Mouse (Mus musculus) MEL (cell line): Measurements from ENCODE around the gene Romo1. TPM values are rescaled to one million over a fixed set of nuclear protein-coding genes. Genes with fewer than 3 reads are reported as not detected.

Experiments used
- DNase-seq: peaks from one replicate; pipeline ENCODE4 v3.0.0; 2011; ENCODE audit warnings: low read depth, low spot score
- H3K27ac ChIP-seq: 2 replicates; pipeline ENCODE4 v1.5.1; 2012; ENCODE audit warnings: low read depth, mild to moderate bottlenecking, control low read depth, low read length, moderate library complexity; ENCODE audit not compliant: control insufficient read depth
- H3K27me3 ChIP-seq, 2 experiments: fragments of 150-350 bp in 1 of 2; sonication (generic) in 1 of 2; 2 replicates each; pipeline ENCODE4 v1.6.1; 2012; ENCODE audit warnings: low read length in 2 of 2, mild to moderate bottlenecking in 2 of 2, improper control_type of control experiment in 1 of 2, moderate library complexity in 1 of 2; ENCODE audit not compliant: insufficient read depth in 2 of 2, control insufficient read depth in 1 of 2
- H3K36me3 ChIP-seq, 2 experiments: 2 replicates each; pipeline ENCODE4 v1.6.1; 2012 to 2014; ENCODE audit warnings: low read length in 2 of 2, improper control_type of control experiment in 1 of 2, inconsistent platforms in 1 of 2, mild to moderate bottlenecking in 1 of 2; ENCODE audit not compliant: insufficient read depth in 2 of 2, control insufficient read depth in 1 of 2
- H3K4me1 ChIP-seq, 2 experiments: fragments of 150-350 bp in 1 of 2; sonication (generic) in 1 of 2; 2 replicates each; pipeline ENCODE4 v1.6.1; 2012; ENCODE audit warnings: low read length in 2 of 2, improper control_type of control experiment in 1 of 2, mild to moderate bottlenecking in 1 of 2; ENCODE audit not compliant: insufficient read depth in 2 of 2, control insufficient read depth in 1 of 2
- H3K4me3 ChIP-seq, 2 experiments: fragments of 150-350 bp in 1 of 2; sonication (generic) in 1 of 2; 2 replicates each; pipeline ENCODE4 v1.5.1; 2012; ENCODE audit warnings: low read depth in 2 of 2, low read length in 2 of 2, mild to moderate bottlenecking in 2 of 2, moderate library complexity in 2 of 2, control low read depth in 1 of 2, improper control_type of control experiment in 1 of 2; ENCODE audit not compliant: control insufficient read depth in 1 of 2, insufficient read depth in 1 of 2
- H3K79me2 ChIP-seq: 2 replicates; pipeline ENCODE4 v1.6.1; 2012; ENCODE audit warnings: mild to moderate bottlenecking, low read length, moderate library complexity; ENCODE audit not compliant: control insufficient read depth, poor library complexity, insufficient read depth
- H3K9ac ChIP-seq: 2 replicates; pipeline ENCODE4 v1.6.1; 2012; ENCODE audit warnings: low read depth, mild to moderate bottlenecking, control low read depth, low read length, moderate library complexity; ENCODE audit not compliant: control insufficient read depth, poor library complexity, severe bottlenecking
- H3K9me3 ChIP-seq: fragments of 150-350 bp; sonication (generic); replicated peaks from 2 replicates; pipeline ENCODE4 v1.6.1; 2012; ENCODE audit warnings: mild to moderate bottlenecking, low read length, improper control_type of control experiment, moderate library complexity; ENCODE audit not compliant: insufficient read depth
- BHLHE40 ChIP-seq: IDR thresholded peaks from 2 replicates; pipeline ENCODE4 v1.6.1; 2012; ENCODE audit warnings: low read depth, mild to moderate bottlenecking, inconsistent platforms, low read length, improper control_type of control experiment, borderline replicate concordance
- CHD1 ChIP-seq: IDR thresholded peaks from 2 replicates; pipeline ENCODE4 v1.6.1; 2012; ENCODE audit warnings: low read depth, mild to moderate bottlenecking, inconsistent platforms, low read length, improper control_type of control experiment
- CHD2 ChIP-seq: IDR thresholded peaks from 2 replicates; pipeline ENCODE4 v1.6.1; 2011; ENCODE audit warnings: low read length, improper control_type of control experiment
- CTCF ChIP-seq, 3 experiments: IDR thresholded peaks in 2 of 3; conservative IDR thresholded peaks in 1 of 3; 2 replicates each; pipeline ENCODE4 v1.5.1; 2011 to 2012; ENCODE audit warnings: low read length in 3 of 3, low read depth in 2 of 3, mild to moderate bottlenecking in 2 of 3, improper control_type of control experiment in 1 of 3, inconsistent platforms in 1 of 3, mixed read lengths in 1 of 3, moderate library complexity in 1 of 3; ENCODE audit not compliant: control insufficient read depth in 1 of 3, insufficient read depth in 1 of 3, poor library complexity in 1 of 3, severe bottlenecking in 1 of 3
- E2F4 ChIP-seq: IDR thresholded peaks from 2 replicates; pipeline ENCODE4 v1.6.1; 2011; ENCODE audit warnings: low read depth, low read length, improper control_type of control experiment, borderline replicate concordance
- ELF1 ChIP-seq: IDR thresholded peaks from 2 replicates; pipeline ENCODE4 v1.6.1; 2014; ENCODE audit warnings: low read depth, mild to moderate bottlenecking, inconsistent platforms, low read length, improper control_type of control experiment, moderate library complexity
- EP300 ChIP-seq, 2 experiments: IDR thresholded peaks; 2 replicates each; pipeline ENCODE4 v1.6.1; 2011; ENCODE audit warnings: improper control_type of control experiment in 2 of 2, low read length in 2 of 2, low read depth in 1 of 2, mild to moderate bottlenecking in 1 of 2
- ETS1 ChIP-seq: IDR thresholded peaks from 2 replicates; pipeline ENCODE4 v1.6.1; 2012; ENCODE audit warnings: low read depth, mild to moderate bottlenecking, inconsistent platforms, low read length, improper control_type of control experiment, moderate library complexity
- GABPA ChIP-seq: IDR thresholded peaks from 2 replicates; pipeline ENCODE4 v1.6.1; 2012; ENCODE audit warnings: low read depth, mild to moderate bottlenecking, inconsistent platforms, low read length, improper control_type of control experiment, moderate library complexity
- GATA1 ChIP-seq: IDR thresholded peaks from 2 replicates; pipeline ENCODE4 v1.6.1; 2011; ENCODE audit warnings: low read depth, low read length, improper control_type of control experiment
- HCFC1 ChIP-seq: IDR thresholded peaks from 2 replicates; pipeline ENCODE4 v1.6.1; 2012; ENCODE audit warnings: low read depth, mild to moderate bottlenecking, inconsistent platforms, low read length, improper control_type of control experiment, moderate library complexity
- JUND ChIP-seq: IDR thresholded peaks from 2 replicates; pipeline ENCODE4 v1.6.1; 2011; ENCODE audit warnings: low read depth, mild to moderate bottlenecking, improper control_type of control experiment, low read length
- KAT2A ChIP-seq: conservative IDR thresholded peaks from 2 replicates; pipeline ENCODE4 v1.6.1; 2012; ENCODE audit warnings: low read depth, low read length, improper control_type of control experiment, inconsistent platforms
- MAFK ChIP-seq: IDR thresholded peaks from 2 replicates; pipeline ENCODE4 v1.6.1; 2011; ENCODE audit warnings: low read depth, mild to moderate bottlenecking, low read length, improper control_type of control experiment, borderline replicate concordance
- MAX ChIP-seq: IDR thresholded peaks from 2 replicates; pipeline ENCODE4 v1.6.1; 2011; ENCODE audit warnings: low read length, improper control_type of control experiment
- MAZ ChIP-seq: IDR thresholded peaks from 2 replicates; pipeline ENCODE4 v1.6.1; 2012; ENCODE audit warnings: low read depth, mild to moderate bottlenecking, inconsistent platforms, low read length, improper control_type of control experiment
- MEF2A ChIP-seq: IDR thresholded peaks from 2 replicates; pipeline ENCODE4 v1.6.1; 2014; ENCODE audit warnings: low read depth, mild to moderate bottlenecking, inconsistent platforms, low read length, improper control_type of control experiment; ENCODE audit not compliant: poor library complexity, insufficient replicate concordance, severe bottlenecking; ENCODE audit errors: extremely low read depth
- MXI1 ChIP-seq: IDR thresholded peaks from 2 replicates; pipeline ENCODE4 v1.6.1; 2011; ENCODE audit warnings: mild to moderate bottlenecking, low read depth, low read length, improper control_type of control experiment
- MYB ChIP-seq: IDR thresholded peaks from 2 replicates; pipeline ENCODE4 v1.6.1; 2011; ENCODE audit warnings: mild to moderate bottlenecking, low read depth, low read length, improper control_type of control experiment
- MYC ChIP-seq: IDR thresholded peaks from 2 replicates; pipeline ENCODE4 v1.6.1; 2011; ENCODE audit warnings: low read depth, mild to moderate bottlenecking, low read length, improper control_type of control experiment, moderate library complexity
- NELFE ChIP-seq: IDR thresholded peaks from 2 replicates; pipeline ENCODE4 v1.6.1; 2011; ENCODE audit warnings: low read depth, low read length, improper control_type of control experiment
- NRF1 ChIP-seq: IDR thresholded peaks from 2 replicates; pipeline ENCODE4 v1.6.1; 2014; ENCODE audit warnings: low read depth, mild to moderate bottlenecking, inconsistent platforms, low read length, improper control_type of control experiment, moderate library complexity; ENCODE audit not compliant: poor library complexity, insufficient read depth, severe bottlenecking
- POLR2A ChIP-seq, 2 experiments: IDR thresholded peaks; 2 replicates each; pipeline ENCODE4 v1.6.1; 2011 to 2012; ENCODE audit warnings: low read length in 2 of 2, mild to moderate bottlenecking in 2 of 2, control low read depth in 1 of 2, improper control_type of control experiment in 1 of 2, low read depth in 1 of 2, moderate library complexity in 1 of 2; ENCODE audit not compliant: control insufficient read depth in 1 of 2, insufficient read depth in 1 of 2, poor library complexity in 1 of 2
- POLR2AphosphoS2 ChIP-seq: IDR thresholded peaks from 2 replicates; pipeline ENCODE4 v1.6.1; 2011; ENCODE audit warnings: low read length, improper control_type of control experiment
- POLR2AphosphoS5 ChIP-seq: IDR thresholded peaks from 2 replicates; pipeline ENCODE4 v1.6.1; 2012; ENCODE audit warnings: low read depth, borderline replicate concordance, mild to moderate bottlenecking, inconsistent platforms, low read length, moderate library complexity, mixed read lengths
- RCOR1 ChIP-seq: IDR thresholded peaks from 2 replicates; pipeline ENCODE4 v1.6.1; 2012; ENCODE audit warnings: low read depth, mild to moderate bottlenecking, inconsistent platforms, low read length, improper control_type of control experiment
- SIN3A ChIP-seq: IDR thresholded peaks from 2 replicates; pipeline ENCODE4 v1.6.1; 2012; ENCODE audit warnings: low read length, improper control_type of control experiment, inconsistent platforms
- SMC3 ChIP-seq: IDR thresholded peaks from 2 replicates; pipeline ENCODE4 v1.6.1; 2011; ENCODE audit warnings: low read depth, low read length, improper control_type of control experiment
- TAL1 ChIP-seq: IDR thresholded peaks from 2 replicates; pipeline ENCODE4 v1.6.1; 2012; ENCODE audit warnings: mild to moderate bottlenecking, inconsistent platforms, low read length, moderate library complexity, mixed read lengths
- TBP ChIP-seq: IDR thresholded peaks from 2 replicates; pipeline ENCODE4 v1.8.0; 2011; ENCODE audit warnings: low read depth, low read length, improper control_type of control experiment
- TCF12 ChIP-seq: IDR thresholded peaks from 2 replicates; pipeline ENCODE4 v1.6.1; 2014; ENCODE audit warnings: low read depth, mild to moderate bottlenecking, inconsistent platforms, low read length, improper control_type of control experiment, moderate library complexity
- UBTF ChIP-seq: IDR thresholded peaks from 2 replicates; pipeline ENCODE4 v1.6.1; 2012; ENCODE audit warnings: low read depth, mild to moderate bottlenecking, inconsistent platforms, low read length, improper control_type of control experiment, moderate library complexity, borderline replicate concordance; ENCODE audit not compliant: insufficient read depth
- USF1 ChIP-seq: IDR thresholded peaks from 2 replicates; pipeline ENCODE4 v1.6.1; 2014; ENCODE audit warnings: low read depth, mild to moderate bottlenecking, inconsistent platforms, low read length, improper control_type of control experiment, moderate library complexity
- USF2 ChIP-seq, 2 experiments: IDR thresholded peaks; 2 replicates each; pipeline ENCODE4 v1.6.1; 2011 to 2012; ENCODE audit warnings: improper control_type of control experiment in 2 of 2, low read length in 2 of 2, borderline replicate concordance in 1 of 2, inconsistent platforms in 1 of 2, low read depth in 1 of 2, mild to moderate bottlenecking in 1 of 2; ENCODE audit not compliant: insufficient read depth in 1 of 2
- ZKSCAN1 ChIP-seq: IDR thresholded peaks from 2 replicates; pipeline ENCODE4 v1.6.1; 2012; ENCODE audit warnings: low read depth, mild to moderate bottlenecking, inconsistent platforms, low read length, improper control_type of control experiment, moderate library complexity
- ZMIZ1 ChIP-seq: IDR thresholded peaks from 2 replicates; pipeline ENCODE4 v1.6.1; 2012; ENCODE audit warnings: low read depth, mild to moderate bottlenecking, inconsistent platforms, low read length, improper control_type of control experiment, moderate library complexity
- polyA plus RNA-seq, 2 experiments: library from polyadenylated mRNA; stranded (reverse) in 1 of 2; unstranded in 1 of 2; fragments of >175 nt in 1 of 2; fragments of >200 nt in 1 of 2; gene quantifications; 2 replicates each; pipeline versions ENCODE4 v1.2.1 to v1.2.4; 2012; ENCODE audit warnings: low replicate concordance in 2 of 2, low read depth in 1 of 2; ENCODE audit not compliant: insufficient read length in 2 of 2, insufficient read depth in 1 of 2, missing spikeins in 1 of 2
- total RNA-seq: library from RNA; depleted of rRNA; stranded (reverse); fragments of 300-350 nt; gene quantifications from 2 replicates; pipeline ENCODE4 v1.2.3, GENCODE M21; 2012

The Romo1 gene
- total and polyA plus RNA-seq, 3 experiments = 392 to 554 TPM; not detected in 1

DNA sequence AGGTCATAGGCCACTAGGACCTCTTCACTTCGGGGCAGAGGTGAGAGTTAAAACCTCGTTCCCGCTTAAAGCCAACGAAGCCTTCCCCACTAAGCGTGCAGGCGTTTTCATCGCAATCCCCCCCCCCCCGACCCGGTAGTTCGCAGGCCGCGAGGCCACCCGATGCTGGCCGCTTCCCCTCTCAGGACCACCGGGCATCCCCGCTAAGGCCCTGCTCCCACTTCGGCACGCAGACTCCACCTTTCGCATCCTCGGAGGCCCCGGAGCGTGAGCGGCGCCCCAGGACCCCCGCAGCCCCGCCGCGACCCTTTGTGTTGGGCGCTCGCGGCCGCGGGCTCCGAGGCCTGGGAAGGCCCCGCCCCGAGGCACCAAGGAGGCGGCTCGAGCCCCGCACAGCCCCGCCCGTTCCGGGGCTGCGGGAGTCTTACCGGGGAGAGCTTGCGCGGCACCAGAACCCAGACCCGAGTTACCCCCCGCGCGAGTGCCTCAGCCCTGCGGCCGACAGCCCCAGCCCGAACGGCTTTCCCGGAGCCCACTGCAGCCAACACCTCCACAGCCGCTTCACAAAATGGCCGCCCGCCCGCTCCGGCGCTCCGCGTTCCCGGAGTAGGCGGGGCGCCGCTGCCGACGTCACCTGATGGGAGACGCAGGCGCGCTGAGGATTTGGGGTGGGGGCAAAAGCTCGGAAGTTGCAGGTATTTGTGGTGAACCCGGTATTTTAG, 32.3 kb upstream of the Romo1 start, which contains the start of the genes Cpne1 and Rbm12:
Gene Cpne1 (minus strand): TSS at position 608 of the 722 bp plus-strand sequence.
Gene Rbm12 (minus strand): TSS at position 621 of the 722 bp plus-strand sequence.
- TF ChIP-seq MAFK = no peak
- TF ChIP-seq MEF2A = no peak
- TF ChIP-seq NELFE = peak; percentile 97
- no peak for TF ChIP-seq MXI1
- no peak for TF ChIP-seq RCOR1
- TF ChIP-seq GABPA = no peak
- TF ChIP-seq CHD2 = no peak
- TF ChIP-seq UBTF = peak; percentile 84; the same call in 1 of the 2 replicates
- no peak for TF ChIP-seq MYB
- no peak for TF ChIP-seq ZKSCAN1
- peak; percentile 65; the same call in 1 of the 2 replicates for TF ChIP-seq ELF1
- TF ChIP-seq JUND = no peak
- TF ChIP-seq CHD1 = no peak
- no peak for TF ChIP-seq GATA1
- peak; percentile 85 for TF ChIP-seq NRF1
- TF ChIP-seq POLR2AphosphoS2 = peak; percentile 90; the same call in 1 of the 2 replicates
- no peak for TF ChIP-seq MAX
- TF ChIP-seq E2F4 = no peak
- TF ChIP-seq TBP = peak; percentile 81; the same call in 1 of the 2 replicates
- peak; percentile 69 for TF ChIP-seq TCF12
- no peak for TF ChIP-seq ETS1
- no peak for TF ChIP-seq USF2 (IDR thresholded peaks at IDR 0.05; ENCODE audit: borderline replicate concordance in 1 of 2, insufficient read depth in 1 of 2, low read depth in 1 of 2, low read length in 2 of 2)
- no peak for TF ChIP-seq MYC
- no peak for TF ChIP-seq POLR2AphosphoS5
- TF ChIP-seq TAL1 = no peak
- peak; percentile 33; the same call in 1 of the 2 replicates for TF ChIP-seq SIN3A
- TF ChIP-seq SMC3 = no peak
- TF ChIP-seq CTCF (IDR thresholded peaks at IDR 0.05 in 2 of 3, conservative IDR thresholded peaks at IDR 0.05 in 1 of 3; ENCODE audit: control insufficient read depth in 1 of 3, insufficient read depth in 1 of 3, low read depth in 2 of 3, low read length in 3 of 3, poor library complexity in 1 of 3, severe bottlenecking in 1 of 3) = no peak
- peak; percentile 89; a peak in 3 of 4 replicates for TF ChIP-seq POLR2A (IDR thresholded peaks at IDR 0.05; ENCODE audit: control insufficient read depth in 1 of 2, insufficient read depth in 1 of 2, low read depth in 1 of 2, low read length in 2 of 2, poor library complexity in 1 of 2)
- TF ChIP-seq USF1 = peak; percentile 82
- no peak; the same call in 1 of the 2 replicates for TF ChIP-seq KAT2A
- no peak for TF ChIP-seq EP300 (IDR thresholded peaks at IDR 0.05; ENCODE audit: low read depth in 1 of 2, low read length in 2 of 2)
- TF ChIP-seq HCFC1 = peak; percentile 79
- peak; percentile 95 for TF ChIP-seq MAZ
- TF ChIP-seq BHLHE40 = no peak
- peak; percentile 85 for TF ChIP-seq ZMIZ1
- Histone ChIP-seq H3K9me3 (no peaks in the 10 kb centered on the region), H3K36me3 (peaks cover 5 to 28% of the 10 kb centered on the region in 2 experiments; a peak in 3 of 4 replicates), H3K4me1 (peaks cover 9 to 16% of the 10 kb centered on the region in 2 experiments), H3K79me2 (peaks cover 49% of the 10 kb centered on the region), H3K27me3 (no peaks in the 10 kb centered on the region), H3K4me3 (peak within 1 kb of the TSS; percentile 66 to 95), H3K9ac (peak within 1 kb of the TSS; percentile 98), H3K27ac (peak within 1 kb of the TSS; percentile 78)
- peak; percentile 95 for DNase-seq
